Mouse (Mus musculus) kidney, postnatal 25 days (tissue): Measurements from ENCODE around the gene Aqp1.

Source experiments
- DNase-seq, 2 experiments: peaks; one replicate each; pipeline ENCODE4 v3.0.0; 2021; ENCODE audit warnings: mixed read lengths in 2 of 2

Aqp1 gene

GRCm38 (mm10) chr6:55332100-55332772, 4.0 kb upstream of the Aqp1 start:
- no peak for DNase-seq

GRCm38 (mm10) chr6:55332773-55333109, 3.5 kb upstream of the Aqp1 start:
- DNase-seq, result no peak

- DNase-seq, result peak; percentile 45 to 65
Measured at GRCm38 (mm10) chr6:55337242-55337641, 1.0 kb downstream of the Aqp1 start.

DNA sequence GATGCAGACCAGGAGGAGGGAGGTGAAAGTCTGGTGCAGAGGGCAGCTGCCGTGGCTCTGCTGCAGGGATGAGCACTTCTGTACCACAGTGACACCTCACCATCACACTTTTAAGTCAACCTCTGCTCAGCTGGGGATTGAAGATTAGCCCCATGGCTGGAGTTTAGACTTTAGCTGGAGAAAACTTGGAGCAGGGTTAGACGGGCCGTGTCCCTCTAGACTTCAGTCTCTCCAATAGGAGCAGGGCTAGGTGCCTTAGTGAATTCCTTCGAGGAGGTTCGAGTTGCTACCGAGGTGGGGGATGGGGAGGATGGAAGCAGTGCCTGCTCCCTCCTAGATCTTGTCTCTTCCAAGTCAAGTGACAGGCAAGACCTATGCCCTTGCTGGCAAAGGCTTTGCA, 1.8 kb downstream of the Aqp1 start:
- peak; percentile 89 to 95 for DNase-seq

GRCm38 (mm10) chr6:55338934-55339825, 2.9 kb downstream of the Aqp1 start:
- no peak for DNase-seq

DNA sequence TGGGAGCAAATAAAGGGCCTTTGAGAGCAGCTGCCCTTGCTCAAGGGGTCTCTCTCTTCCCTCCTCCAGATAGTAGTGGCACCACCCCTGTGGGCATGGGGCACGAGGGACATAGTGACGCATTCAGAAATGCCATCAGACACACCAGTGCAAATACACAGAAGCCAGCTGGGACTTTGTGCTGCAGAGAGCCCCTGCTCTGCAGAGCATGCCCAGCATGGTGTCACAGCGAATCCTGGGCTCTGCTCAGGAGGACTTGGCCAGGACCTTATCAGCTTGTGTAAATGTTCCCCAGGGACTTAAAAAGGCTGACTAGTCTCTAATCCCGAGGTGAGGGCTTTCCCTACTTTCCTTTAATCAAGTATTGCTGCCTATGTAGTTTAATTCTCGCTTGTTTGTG, 5.5 kb downstream of the Aqp1 start:
- DNase-seq, result peak in 1 of 2 experiments; percentile 19

DNA sequence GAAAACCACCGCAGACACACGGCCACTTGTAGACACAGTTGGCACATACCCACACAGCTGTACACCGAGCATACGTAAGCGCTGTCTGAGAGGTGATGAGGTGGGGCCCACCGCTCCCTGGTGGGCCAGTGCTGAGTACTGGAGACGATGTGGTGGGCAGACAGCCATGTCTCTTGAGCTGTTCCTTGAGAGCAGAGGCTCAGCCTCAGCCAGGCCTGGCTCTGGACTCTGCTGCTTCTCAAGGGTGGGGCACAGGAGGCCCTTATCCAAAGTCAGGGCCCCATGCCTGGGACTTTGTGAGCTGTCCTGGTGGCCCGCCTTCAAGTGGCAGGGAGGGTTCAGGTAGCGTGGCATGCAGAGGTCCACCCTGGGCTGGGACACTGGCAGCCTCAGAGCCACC, 6.1 kb downstream of the Aqp1 start:
- peak in 1 of 2 experiments; percentile 43 for DNase-seq

GRCm38 (mm10) chr6:55343446-55343845, 7.2 kb downstream of the Aqp1 start:
- peak in 1 of 2 experiments; percentile 25 for DNase-seq

GRCm38 (mm10) chr6:55344291-55345016, 8.2 kb downstream of the Aqp1 start:
- DNase-seq, result no peak

DNA sequence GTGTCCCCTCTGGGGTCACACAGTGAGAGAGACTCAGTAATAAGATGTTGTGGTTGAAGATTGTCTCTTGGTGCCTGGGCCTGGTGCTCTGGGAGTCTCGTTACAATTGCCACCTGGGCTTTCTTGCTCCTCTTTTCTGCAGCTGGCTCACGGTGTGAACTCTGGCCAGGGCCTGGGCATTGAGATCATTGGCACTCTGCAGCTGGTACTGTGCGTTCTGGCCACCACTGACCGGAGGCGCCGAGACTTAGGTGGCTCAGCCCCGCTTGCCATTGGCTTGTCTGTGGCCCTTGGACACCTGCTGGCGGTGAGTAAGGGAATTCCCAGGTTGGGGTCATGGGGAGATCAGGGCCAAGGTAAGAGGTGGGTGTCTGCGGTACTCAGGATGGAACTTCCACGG, 9.0 kb downstream of the Aqp1 start:
- peak in 1 of 2 experiments; percentile 55 for DNase-seq

DNA sequence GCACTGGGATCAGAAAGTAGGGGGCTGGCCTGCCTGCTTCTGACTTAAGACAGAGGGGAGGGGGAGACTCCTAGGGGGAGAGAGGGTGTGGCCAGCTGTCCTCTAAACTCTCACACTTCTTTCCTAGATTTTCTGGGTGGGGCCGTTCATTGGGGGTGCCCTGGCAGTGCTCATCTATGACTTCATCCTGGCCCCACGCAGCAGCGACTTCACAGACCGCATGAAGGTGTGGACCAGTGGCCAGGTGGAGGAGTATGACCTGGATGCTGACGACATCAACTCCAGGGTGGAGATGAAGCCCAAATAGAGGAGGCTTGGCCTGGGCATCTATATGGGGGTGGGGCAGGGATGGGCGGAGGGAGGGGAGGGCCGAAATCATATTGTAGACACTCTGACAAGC, 10.3 kb downstream of the Aqp1 start:
- no peak for DNase-seq

GRCm38 (mm10) chr6:55347711-55348571, 11.7 kb downstream of the Aqp1 start:
- no peak for DNase-seq

DNA sequence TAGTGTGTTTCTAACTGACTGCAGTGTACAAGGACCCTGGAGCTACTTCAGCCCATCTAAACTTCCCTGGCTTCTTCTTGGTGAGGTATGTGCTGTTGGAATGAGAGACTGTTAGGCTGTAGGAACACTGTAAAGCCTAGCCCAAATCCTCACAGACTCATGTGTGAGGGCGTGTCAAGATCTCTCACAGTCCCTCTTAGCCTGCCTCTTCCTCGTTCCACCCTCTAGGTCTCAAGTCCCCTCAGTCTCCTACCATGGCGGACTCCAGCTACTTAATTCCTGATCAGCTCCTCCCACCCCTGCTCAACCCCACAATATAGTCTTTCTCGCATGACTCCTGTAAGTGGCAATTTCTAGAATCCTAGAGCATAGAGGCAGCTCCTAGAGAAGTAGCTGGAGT, 13.0 kb downstream of the Aqp1 start:
- DNase-seq, result no peak

DNA sequence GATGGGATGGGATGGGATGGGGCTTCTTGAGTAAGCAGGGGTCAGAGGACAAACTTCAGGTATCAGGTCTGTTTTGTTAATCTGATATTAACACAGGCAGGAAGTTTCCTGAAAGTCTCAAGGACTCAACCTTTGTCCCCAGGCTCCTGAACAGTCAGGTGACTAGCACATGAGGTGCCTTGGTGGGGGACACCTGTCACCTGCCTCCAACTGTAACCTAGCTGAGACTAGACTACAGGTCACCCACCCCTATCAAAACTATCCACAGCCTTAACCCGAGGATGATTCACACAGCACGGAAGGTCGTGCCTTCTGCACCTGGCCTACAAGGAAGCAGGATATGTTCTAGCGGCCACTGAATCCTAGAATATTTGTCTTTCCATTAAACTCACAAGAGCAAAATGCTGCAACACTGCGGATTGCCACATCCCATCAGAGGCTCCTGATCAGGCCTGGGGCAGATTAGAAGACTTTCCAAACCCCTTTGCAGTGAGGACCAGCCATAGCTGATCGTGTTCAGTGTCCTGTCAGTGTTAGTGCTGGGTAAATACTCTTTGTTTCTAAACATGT, 14.2 kb downstream of the Aqp1 start:
- no peak for DNase-seq

DNA sequence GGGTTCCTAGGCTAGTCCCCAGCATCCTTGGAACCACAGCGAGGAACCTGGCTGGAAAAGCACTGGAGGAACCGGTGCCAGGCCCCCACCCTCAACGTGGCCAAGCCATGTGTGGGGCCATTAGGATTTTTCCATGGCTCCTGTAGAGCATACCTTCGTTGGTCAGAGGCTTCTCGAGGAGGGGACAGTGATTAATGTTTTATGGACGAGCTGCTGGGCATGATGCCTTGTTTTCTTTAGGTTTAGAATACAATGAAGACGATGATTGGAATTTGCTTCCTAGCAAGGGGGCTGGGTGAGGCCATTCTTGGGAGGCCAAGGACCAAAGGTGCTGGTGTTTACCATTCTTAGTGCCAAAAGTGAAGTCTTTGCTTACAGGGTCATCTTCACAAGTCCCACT, 15.5 kb downstream of the Aqp1 start:
- peak; percentile 32 to 53 for DNase-seq

DNA sequence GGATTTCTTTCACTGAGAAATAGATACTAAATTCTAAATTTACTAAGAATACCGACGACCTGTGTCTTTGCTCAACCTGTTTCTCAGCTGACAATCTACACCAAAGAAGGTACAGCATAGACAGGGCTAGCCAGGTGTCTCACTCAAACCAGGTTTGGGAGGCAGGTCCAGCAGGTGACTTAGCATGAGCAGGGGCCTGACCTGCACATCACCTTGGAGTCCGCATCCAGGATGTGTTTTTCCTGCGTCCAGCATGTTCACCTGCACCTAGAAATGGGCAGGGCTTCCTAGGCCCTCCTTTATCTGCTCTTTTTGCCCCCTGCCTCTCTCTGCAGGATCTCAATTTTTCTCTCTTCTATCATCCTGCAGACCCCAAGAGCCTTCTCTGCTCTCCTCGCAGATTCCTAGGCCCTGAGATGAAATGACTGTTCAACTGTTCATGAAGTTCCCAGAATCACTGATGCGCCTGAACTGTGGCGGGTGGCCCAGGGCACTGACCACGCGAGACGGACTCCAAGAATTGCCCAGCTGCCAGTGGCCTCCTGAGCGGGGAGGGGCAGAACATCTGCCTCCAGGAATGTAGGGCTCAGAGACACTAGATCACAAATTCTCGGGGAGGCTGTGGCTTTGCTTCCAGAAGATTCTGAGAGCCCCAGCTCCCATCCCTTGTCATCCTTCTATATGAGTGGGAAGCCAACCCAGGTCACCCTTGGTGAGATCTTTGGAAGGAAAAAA, 17.6 kb downstream of the Aqp1 start:
- DNase-seq, result no peak

- DNase-seq, result no peak
Measured at GRCm38 (mm10) chr6:55354456-55355117, 18.4 kb downstream of the Aqp1 start.

DNA sequence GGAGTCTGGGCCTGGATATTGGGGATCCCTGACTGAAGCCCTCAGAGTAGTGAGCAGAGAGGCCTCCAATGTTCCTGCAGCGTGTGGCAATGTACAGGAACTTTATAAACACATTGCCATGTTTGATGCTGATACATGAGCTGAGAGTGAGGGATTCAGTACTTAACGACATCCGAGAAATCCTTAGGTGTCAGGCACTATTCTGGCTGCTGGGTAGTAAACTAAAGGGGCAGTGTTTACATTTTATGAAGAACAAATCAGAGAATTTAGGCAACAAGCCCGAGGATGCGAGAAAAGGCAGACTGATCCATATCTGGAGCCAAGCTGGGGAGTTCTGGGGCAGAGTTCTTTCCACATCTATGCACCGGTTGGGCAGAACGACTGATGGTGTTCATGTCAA, 19.3 kb downstream of the Aqp1 start:
- no peak for DNase-seq

GRCm38 (mm10) chr6:55356017-55356703, 19.9 kb downstream of the Aqp1 start:
- no peak for DNase-seq

DNA sequence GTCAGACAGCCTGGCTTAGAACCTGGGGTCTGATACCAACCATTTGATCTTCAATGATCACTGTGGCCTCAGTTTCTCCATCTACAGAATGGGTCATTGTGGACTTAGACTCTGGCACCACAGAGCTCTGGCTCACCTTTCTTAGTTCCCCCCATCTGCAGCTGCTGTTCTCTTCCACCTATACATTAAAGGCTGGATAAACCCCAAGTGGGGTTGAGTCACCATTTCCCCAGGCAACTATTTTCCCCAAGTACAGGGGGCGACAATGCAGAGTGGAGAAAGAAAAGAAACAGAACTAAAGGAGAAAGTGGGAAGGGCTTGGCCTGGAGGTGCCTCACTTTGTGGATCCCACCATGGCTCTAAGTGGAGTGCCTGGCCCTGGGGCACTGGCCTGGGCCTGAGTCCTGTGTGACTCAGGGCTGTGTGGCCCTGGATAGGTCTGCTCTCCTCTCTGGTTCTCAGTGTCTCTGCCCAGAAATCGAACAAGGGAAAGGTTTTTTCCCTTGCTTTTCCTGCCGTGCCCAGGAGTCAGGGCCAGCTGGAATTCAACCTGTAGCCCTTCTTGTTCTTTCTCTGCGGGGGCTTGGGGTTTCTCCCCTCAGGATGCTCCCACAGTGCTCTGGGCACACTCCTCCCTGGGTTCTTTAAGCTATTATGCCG, 20.9 kb downstream of the Aqp1 start:
- no peak for DNase-seq
